Mouse (Mus musculus) kidney, adult 2 months (tissue): ENCODE results near the gene Pigyl. TPM values are rescaled to one million over a fixed set of nuclear protein-coding genes. Genes with fewer than 3 reads are reported as not detected.
A peak's percentile ranks its signal among the peaks of the same experiment; 100 is the strongest.

ENCODE experiments used
- DNase-seq: peaks from one replicate; pipeline ENCODE4 v3.0.0; 2021
- H3K27ac ChIP-seq: fragments of 200-500 bp; 2 replicates; pipeline ENCODE4 v1.5.1; 2012; ENCODE audit warnings: low read depth, low read length, control low read depth, inconsistent platforms; ENCODE audit not compliant: insufficient read depth
- H3K27me3 ChIP-seq: fragments of 200-500 bp; replicated peaks from 2 replicates; pipeline ENCODE4 v1.6.1; 2012; ENCODE audit warnings: mild to moderate bottlenecking, moderate library complexity, low read length, inconsistent platforms; ENCODE audit not compliant: control insufficient read depth, insufficient read depth
- H3K36me3 ChIP-seq: fragments of 200-500 bp; 2 replicates; pipeline ENCODE4 v1.6.1; 2012; ENCODE audit warnings: mild to moderate bottlenecking, moderate library complexity, low read length, inconsistent platforms; ENCODE audit not compliant: control insufficient read depth, insufficient read depth
- H3K4me1 ChIP-seq: fragments of 200-500 bp; 2 replicates; pipeline ENCODE4 v1.6.1; 2011; ENCODE audit warnings: low read length; ENCODE audit not compliant: control insufficient read depth, insufficient read depth
- H3K4me3 ChIP-seq: fragments of 200-500 bp; 2 replicates; pipeline ENCODE4 v1.5.1; 2011; ENCODE audit warnings: mild to moderate bottlenecking, low read depth, low read length, control low read depth; ENCODE audit not compliant: insufficient read depth
- CTCF ChIP-seq: fragments of 200-500 bp; conservative IDR thresholded peaks from 2 replicates; pipeline ENCODE4 v1.5.1; 2011; ENCODE audit warnings: low read depth, mild to moderate bottlenecking, control low read depth, low read length, moderate library complexity, mixed read lengths; ENCODE audit not compliant: insufficient read depth, insufficient read length
- POLR2A ChIP-seq: fragments of 200-500 bp; IDR thresholded peaks from one replicate; pipeline ENCODE4 v1.6.1; 2011; ENCODE audit warnings: low read depth, low read length, control low read depth
- WGBS: fragments of 180-500 bp; shearing (Covaris S2); methylation state at CpG from one replicate; pipeline ENCODE4 v1.1.7; 2018; 5-methylcytosine and 5-hydroxymethylcytosine counted together
- polyA plus RNA-seq: library from polyadenylated mRNA; depleted of rRNA; stranded (reverse); fragments of >200 nt; gene quantifications from 2 replicates; pipeline ENCODE4 v1.2.3, GENCODE M21; 2012; rRNA removed

Pigyl gene
- polyA plus RNA-seq, 1 experiment = 71.4 TPM

GRCm38 (mm10) chr9:22166686-22167085, 10.0 kb downstream of the Pigyl start:
- TF ChIP-seq POLR2A (no peak), CTCF (no peak)
- Histone ChIP-seq H3K4me1 (no peaks in the 10 kb centered on the region), H3K4me3 (no peak overlapping the region), H3K27me3 (no peaks in the 10 kb centered on the region), H3K36me3 (no peaks in the 10 kb centered on the region), H3K27ac (no peak overlapping the region)
- DNase-seq = no peak
- WGBS = 90% methylated on average over 10 of the region's 10 CpGs

- no peak overlapping the region for H3K27ac ChIP-seq
- no peak for DNase-seq
- WGBS = 97% methylated on average over 4 of the region's 4 CpGs
- H3K4me3 ChIP-seq = no peak overlapping the region
- TF ChIP-seq POLR2A = no peak
- no peak for TF ChIP-seq CTCF
- no peaks in the 10 kb centered on the region for H3K27me3 ChIP-seq
- no peaks in the 10 kb centered on the region for H3K36me3 ChIP-seq
- no peaks in the 10 kb centered on the region for H3K4me1 ChIP-seq
Observed at GRCm38 (mm10) chr9:22167751-22168150, 11.1 kb downstream of the Pigyl start.

- DNase-seq = no peak
- no peak for TF ChIP-seq CTCF
- TF ChIP-seq POLR2A = no peak
- Histone ChIP-seq H3K4me1 (no peaks in the 10 kb centered on the region), H3K27me3 (no peaks in the 10 kb centered on the region), H3K4me3 (no peak overlapping the region), H3K36me3 (no peaks in the 10 kb centered on the region), H3K27ac (no peak overlapping the region)
- WGBS = 95% methylated on average over 11 of the region's 11 CpGs
Observed at GRCm38 (mm10) chr9:22169327-22169726, 12.7 kb downstream of the Pigyl start.

GRCm38 (mm10) chr9:22172318-22172717, 15.7 kb downstream of the Pigyl start:
- no peak for DNase-seq
- Histone ChIP-seq H3K27me3 (no peaks in the 10 kb centered on the region), H3K4me3 (no peak overlapping the region), H3K36me3 (no peaks in the 10 kb centered on the region), H3K27ac (no peak overlapping the region), H3K4me1 (no peaks in the 10 kb centered on the region)
- no peak for TF ChIP-seq CTCF
- no peak for TF ChIP-seq POLR2A
- 85% methylated on average over 4 of the region's 4 CpGs for WGBS

- DNase-seq = peak; percentile 46
- 19% methylated on average over 43 of the region's 43 CpGs for WGBS
- Histone ChIP-seq H3K4me1 (no peaks in the 10 kb centered on the region), H3K36me3 (no peaks in the 10 kb centered on the region), H3K27ac (no peak within 1 kb of the TSS), H3K27me3 (peaks cover 2% of the 10 kb centered on the region; the same call in 1 of the 2 replicates), H3K4me3 (peak within 1 kb of the TSS; percentile 35; the same call in 1 of the 2 replicates)
- TF ChIP-seq POLR2A (no peak), CTCF (no peak)
Observed at GRCm38 (mm10) chr9:22188025-22188611, 31.5 kb downstream of the Pigyl start, which contains the start of gene Zfp872. Zfp872 (plus strand) TSS chr9:22188090.

GRCm38 (mm10) chr9:22196412-22196811, 39.8 kb downstream of the Pigyl start:
- no peak overlapping the region for H3K4me3 ChIP-seq
- H3K4me1 ChIP-seq = no peaks in the 10 kb centered on the region
- DNase-seq = no peak
- H3K27me3 ChIP-seq = no peaks in the 10 kb centered on the region
- H3K27ac ChIP-seq = no peak overlapping the region
- TF ChIP-seq CTCF (no peak), POLR2A (no peak)
- no peaks in the 10 kb centered on the region for H3K36me3 ChIP-seq
- WGBS = 39% methylated on average over 5 of the region's 5 CpGs

Other genes with a start within 250 kb of the Pigyl start
- gene Rab3d, start 238.7 kb upstream of the Pigyl start, polyA plus RNA-seq = 27.1 and 32.9 TPM in 2 replicates
- gene Ccdc159, start 229.4 kb upstream of the Pigyl start, polyA plus RNA-seq = 4.3 and 4.8 TPM in 2 replicates
- gene Tmem205, start 229.3 kb upstream of the Pigyl start, polyA plus RNA-seq = 313 and 353 TPM in 2 replicates
- 6.0 and 9.1 TPM in 2 replicates for gene Plppr2, start 219.8 kb upstream of the Pigyl start, polyA plus RNA-seq
- gene Swsap1, start 201.1 kb upstream of the Pigyl start, polyA plus RNA-seq = 10.5 and 10.9 TPM in 2 replicates
- 14.0 and 16.7 TPM in 2 replicates for gene Epor, start 193.3 kb upstream of the Pigyl start, polyA plus RNA-seq
- 88.2 and 111 TPM in 2 replicates for gene Rgl3, start 167.4 kb upstream of the Pigyl start, polyA plus RNA-seq
- gene Ccdc151, start 154.2 kb upstream of the Pigyl start, polyA plus RNA-seq = 2.5 and 2.9 TPM in 2 replicates
- gene Prkcsh, start 154.0 kb upstream of the Pigyl start, polyA plus RNA-seq = 94.9 and 103 TPM in 2 replicates
- gene Elavl3, start 104.8 kb upstream of the Pigyl start, polyA plus RNA-seq = 0.62 and 0.64 TPM in 2 replicates
- gene Gm49318, start 85.6 kb upstream of the Pigyl start, polyA plus RNA-seq = not detected in 2 replicates
- 13.6 and 15.8 TPM in 2 replicates for gene Zfp653, start 85.5 kb upstream of the Pigyl start, polyA plus RNA-seq
- gene Ecsit, start 71.4 kb upstream of the Pigyl start, polyA plus RNA-seq = 130 and 143 TPM in 2 replicates
- gene Cnn1, start 57.6 kb upstream of the Pigyl start, polyA plus RNA-seq = 2.8 and 12.0 TPM in 2 replicates
- gene Elof1, start 39.7 kb upstream of the Pigyl start, polyA plus RNA-seq = 163 and 174 TPM in 2 replicates
- gene Acp5, start 21.1 kb upstream of the Pigyl start, polyA plus RNA-seq = 166 and 178 TPM in 2 replicates
- gene Zfp872, start 31.2 kb downstream of the Pigyl start, polyA plus RNA-seq = not detected in 2 replicates
- 13.6 and 17.7 TPM in 2 replicates for gene Zfp809, start 68.9 kb downstream of the Pigyl start, polyA plus RNA-seq
- gene Zfp599, start 103.0 kb downstream of the Pigyl start, polyA plus RNA-seq = 0.07 and 0.09 TPM in 2 replicates
- 12.7 and 13.3 TPM in 2 replicates for gene Zfp810, start 150.8 kb downstream of the Pigyl start, polyA plus RNA-seq
- gene Anln, start 232.3 kb downstream of the Pigyl start, polyA plus RNA-seq = 0.33 and 0.44 TPM in 2 replicates